Mouse (Mus musculus): ENCODE measurements around the gene Ccdc102a.

Ccdc102a gene

DNA sequence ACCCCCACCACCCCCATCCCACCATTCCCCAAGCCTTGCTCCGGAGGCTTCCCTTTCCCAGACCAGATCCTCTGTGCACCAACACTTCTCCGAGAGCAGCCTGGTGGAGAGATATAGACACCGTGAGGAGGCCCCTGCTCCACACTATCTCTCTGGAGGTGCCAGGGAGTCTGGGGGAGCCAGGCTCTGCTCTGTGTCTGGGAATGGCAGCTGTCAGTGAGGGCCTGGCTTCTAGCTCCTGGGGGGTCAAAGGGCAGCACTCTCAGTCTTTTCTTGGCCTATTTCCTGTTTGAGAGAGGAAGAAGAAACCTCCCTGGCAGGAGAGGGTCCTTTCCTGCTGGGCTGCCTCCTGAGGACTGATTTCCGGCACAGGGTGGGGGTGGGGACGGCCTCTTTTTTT lies 16.9 kb downstream of the Ccdc102a start:
- H3K27me3 ChIP-seq (ENCODE audit: insufficient read depth, low read length), result no peaks in the 10 kb centered on the region; the same call in 1 of the 2 replicates
- peaks cover 88% of the 10 kb centered on the region for H3K4me1 ChIP-seq (replicated peaks; ENCODE audit: low read depth, low read length)
- no peaks in the 10 kb centered on the region for H3K9me3 ChIP-seq (ENCODE audit: low read length)
- H3K4me3 ChIP-seq (replicated peaks; ENCODE audit: low read length), result peak overlapping the region; percentile 50
- peaks cover 35% of the 10 kb centered on the region for H3K36me3 ChIP-seq (ENCODE audit: insufficient read depth, low read length)
- TF ChIP-seq POU5F1 (IDR thresholded peaks at IDR 0.05; ENCODE audit: borderline replicate concordance, low read length), result no peak
- TF ChIP-seq NANOG (IDR thresholded peaks at IDR 0.05; ENCODE audit: borderline replicate concordance, low read length), result no peak
- no peak for TF ChIP-seq CTCF (conservative IDR thresholded peaks at IDR 0.05; ENCODE audit: low read length)

DNA sequence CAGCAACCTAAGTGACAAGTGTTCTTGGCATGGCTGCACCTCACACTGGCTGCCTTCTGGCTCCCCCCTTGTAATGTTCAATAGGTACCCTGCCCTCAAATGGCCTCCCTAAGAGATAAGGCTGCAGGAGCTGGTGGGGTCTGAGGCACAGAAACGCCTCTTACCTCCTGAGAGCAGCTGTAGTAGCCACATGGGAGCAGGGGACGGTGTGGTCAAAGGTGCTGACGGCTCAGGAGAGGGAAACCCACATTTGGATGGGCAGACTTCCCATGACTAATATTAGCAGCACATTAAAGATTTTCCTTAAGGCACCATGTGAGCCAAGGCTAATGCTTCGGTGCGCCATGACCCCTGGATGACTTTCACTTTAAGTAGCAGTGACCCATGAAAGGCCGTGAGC lies 17.3 kb downstream of the Ccdc102a start:
- no peaks in the 10 kb centered on the region; the same call in 1 of the 2 replicates for H3K27me3 ChIP-seq (ENCODE audit: insufficient read depth, low read length)
- peaks cover 89% of the 10 kb centered on the region for H3K4me1 ChIP-seq (replicated peaks; ENCODE audit: low read depth, low read length)
- H3K36me3 ChIP-seq (ENCODE audit: insufficient read depth, low read length), result peaks cover 31% of the 10 kb centered on the region
- H3K9me3 ChIP-seq (ENCODE audit: low read length), result no peaks in the 10 kb centered on the region
- H3K4me3 ChIP-seq (replicated peaks; ENCODE audit: low read length), result no peak overlapping the region
- TF ChIP-seq POU5F1 (IDR thresholded peaks at IDR 0.05; ENCODE audit: borderline replicate concordance, low read length) (no peak), NANOG (IDR thresholded peaks at IDR 0.05; ENCODE audit: borderline replicate concordance, low read length) (no peak), CTCF (conservative IDR thresholded peaks at IDR 0.05; ENCODE audit: low read length) (no peak)

DNA sequence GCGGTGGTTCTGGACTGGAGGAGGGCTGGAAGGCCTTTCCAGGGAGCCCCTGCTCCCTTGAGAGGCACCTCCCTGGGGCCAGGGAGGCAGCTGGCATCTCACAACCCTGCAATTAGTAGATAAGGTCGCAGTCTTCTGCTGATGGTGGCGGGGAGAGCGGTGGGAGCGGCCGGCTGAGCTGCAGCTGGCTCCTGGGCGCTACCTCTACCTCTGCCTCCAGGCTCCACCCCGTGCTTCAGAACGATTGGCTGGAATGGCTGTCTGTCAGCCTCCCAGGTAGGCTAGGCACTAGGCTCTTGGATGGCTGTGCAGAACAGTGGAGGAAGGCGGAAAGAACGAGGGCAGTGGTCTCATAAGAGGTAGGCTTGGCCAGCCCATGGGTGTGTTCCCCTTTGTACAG lies 18.6 kb downstream of the Ccdc102a start:
- Histone ChIP-seq H3K36me3 (ENCODE audit: insufficient read depth, low read length) (peaks cover 17% of the 10 kb centered on the region), H3K4me3 (replicated peaks; ENCODE audit: low read length) (peak overlapping the region; percentile 70), H3K27me3 (ENCODE audit: insufficient read depth, low read length) (no peaks in the 10 kb centered on the region; the same call in 1 of the 2 replicates), H3K4me1 (replicated peaks; ENCODE audit: low read depth, low read length) (peaks cover 84% of the 10 kb centered on the region), H3K9me3 (ENCODE audit: low read length) (no peaks in the 10 kb centered on the region)
- TF ChIP-seq NANOG (IDR thresholded peaks at IDR 0.05; ENCODE audit: borderline replicate concordance, low read length), result no peak

DNA sequence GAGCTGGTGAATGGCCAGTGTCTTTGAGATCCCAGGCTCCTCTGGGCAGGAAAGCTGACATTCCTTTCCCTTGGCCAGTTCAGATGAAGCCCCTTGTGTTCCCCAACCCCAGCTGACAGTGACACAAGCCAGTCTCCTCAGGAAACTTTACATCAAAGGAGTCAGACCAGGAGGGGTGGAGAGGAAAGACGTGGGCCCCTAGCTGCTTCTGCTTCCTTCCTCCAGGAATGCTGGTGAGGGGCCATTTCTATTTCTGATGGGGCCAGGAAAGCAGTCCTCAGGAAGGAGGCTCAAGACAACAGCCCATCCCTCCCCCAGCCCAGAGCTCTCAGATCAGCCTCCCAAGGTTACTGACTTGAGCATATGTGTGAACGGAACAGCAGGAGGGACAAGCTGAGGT lies 25.0 kb downstream of the Ccdc102a start:
- peaks cover 9% of the 10 kb centered on the region for H3K27me3 ChIP-seq (ENCODE audit: insufficient read depth, low read length)
- H3K4me1 ChIP-seq (replicated peaks; ENCODE audit: low read depth, low read length), result peaks cover 23% of the 10 kb centered on the region
- no peak overlapping the region for H3K4me3 ChIP-seq (replicated peaks; ENCODE audit: low read length)
- no peaks in the 10 kb centered on the region for H3K36me3 ChIP-seq (ENCODE audit: insufficient read depth, low read length)
- TF ChIP-seq CTCF (conservative IDR thresholded peaks at IDR 0.05; ENCODE audit: low read length), result no peak
- TF ChIP-seq NANOG (IDR thresholded peaks at IDR 0.05; ENCODE audit: borderline replicate concordance, low read length), result no peak
- TF ChIP-seq POU5F1 (IDR thresholded peaks at IDR 0.05; ENCODE audit: borderline replicate concordance, low read length), result no peak
- no peaks in the 10 kb centered on the region for H3K9me3 ChIP-seq (ENCODE audit: low read length)

DNA sequence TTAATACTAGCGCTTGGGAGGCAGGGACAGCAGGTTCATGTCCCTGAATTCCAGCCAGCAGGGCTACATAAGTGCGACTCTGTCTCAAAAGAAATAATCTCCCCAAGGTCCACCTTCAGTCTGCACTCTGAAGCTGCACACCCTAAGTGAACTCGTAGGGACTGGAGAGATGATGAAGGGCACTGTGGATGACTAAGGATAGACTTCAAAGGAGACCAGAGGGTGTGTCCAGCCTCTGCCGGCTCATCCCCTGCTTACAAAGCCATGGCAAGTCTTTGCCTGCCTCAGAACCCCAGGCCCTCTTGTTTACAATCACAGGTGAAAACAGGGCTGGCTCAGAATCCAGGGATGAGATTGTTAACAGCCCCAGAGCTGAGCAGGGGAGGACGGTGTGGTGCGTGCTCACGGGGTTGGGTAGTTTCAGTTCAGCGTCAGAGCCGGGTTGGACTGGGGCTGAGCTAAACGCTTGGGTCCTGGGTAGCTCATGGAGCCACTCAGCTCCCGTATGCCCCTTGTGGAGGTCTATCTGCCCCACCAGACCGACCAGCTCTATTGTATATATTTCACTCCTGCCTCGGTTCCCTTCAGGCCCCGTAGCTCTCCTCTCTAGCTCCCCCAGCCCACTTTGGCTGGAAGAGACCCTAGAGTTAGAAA lies 29.4 kb downstream of the Ccdc102a start:
- Histone ChIP-seq H3K4me3 (replicated peaks; ENCODE audit: low read length) (no peak overlapping the region), H3K27me3 (ENCODE audit: insufficient read depth, low read length) (peaks cover 9% of the 10 kb centered on the region), H3K9me3 (ENCODE audit: low read length) (peaks cover 9% of the 10 kb centered on the region), H3K4me1 (replicated peaks; ENCODE audit: low read depth, low read length) (no peaks in the 10 kb centered on the region), H3K36me3 (ENCODE audit: insufficient read depth, low read length) (no peaks in the 10 kb centered on the region)
- TF ChIP-seq NANOG (IDR thresholded peaks at IDR 0.05; ENCODE audit: borderline replicate concordance, low read length), result no peak

DNA sequence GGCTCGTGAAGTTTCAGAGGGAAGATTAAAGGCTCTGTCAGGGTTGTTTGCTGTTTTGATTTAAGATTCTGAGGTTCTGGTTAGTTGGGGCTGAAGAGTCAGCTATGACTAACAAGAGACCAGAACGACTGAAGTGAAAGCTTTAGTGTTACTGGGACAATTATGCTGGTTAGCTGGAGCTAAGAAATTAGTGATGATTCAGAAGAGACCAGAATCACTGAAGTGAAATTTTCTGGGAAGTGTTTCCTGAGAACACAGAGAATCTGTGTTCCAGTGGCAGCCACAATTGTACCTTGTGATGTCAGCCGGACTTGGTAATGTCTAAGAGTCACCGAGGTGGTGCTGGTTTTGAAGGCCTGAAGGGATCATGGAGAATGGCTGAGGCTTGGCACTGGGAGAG lies 37.2 kb downstream of the Ccdc102a start:
- Histone ChIP-seq H3K4me1 (replicated peaks; ENCODE audit: low read depth, low read length) (peaks cover 9% of the 10 kb centered on the region), H3K36me3 (ENCODE audit: insufficient read depth, low read length) (no peaks in the 10 kb centered on the region), H3K9me3 (ENCODE audit: low read length) (no peaks in the 10 kb centered on the region), H3K27me3 (ENCODE audit: insufficient read depth, low read length) (peaks cover 1% of the 10 kb centered on the region), H3K4me3 (replicated peaks; ENCODE audit: low read length) (no peak overlapping the region)
- TF ChIP-seq CTCF (conservative IDR thresholded peaks at IDR 0.05; ENCODE audit: low read length) (no peak), POU5F1 (IDR thresholded peaks at IDR 0.05; ENCODE audit: borderline replicate concordance, low read length) (no peak), NANOG (IDR thresholded peaks at IDR 0.05; ENCODE audit: borderline replicate concordance, low read length) (no peak)

DNA sequence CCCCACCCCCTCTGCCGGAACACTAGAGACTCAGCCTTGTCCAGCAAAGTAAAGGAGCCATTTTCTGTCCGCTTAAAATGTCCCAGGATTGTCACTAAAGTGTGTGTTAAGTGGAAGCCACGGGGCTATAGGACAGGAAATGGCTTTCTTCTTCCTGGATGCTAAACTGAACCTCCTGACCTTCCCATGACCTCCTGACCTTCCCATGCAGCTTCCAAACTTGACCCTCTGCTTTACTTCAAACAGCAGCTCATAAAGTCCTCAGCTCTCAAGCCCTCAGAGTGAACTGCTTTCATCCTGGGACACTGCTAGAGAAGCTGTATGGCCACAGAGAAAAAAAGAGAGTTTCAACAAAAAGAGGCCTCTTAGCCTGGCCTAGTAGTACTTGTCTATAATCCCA lies 41.1 kb downstream of the Ccdc102a start:
- no peaks in the 10 kb centered on the region for H3K9me3 ChIP-seq (ENCODE audit: low read length)
- TF ChIP-seq CTCF (conservative IDR thresholded peaks at IDR 0.05; ENCODE audit: low read length) (no peak), POU5F1 (IDR thresholded peaks at IDR 0.05; ENCODE audit: borderline replicate concordance, low read length) (no peak), NANOG (IDR thresholded peaks at IDR 0.05; ENCODE audit: borderline replicate concordance, low read length) (no peak)

DNA sequence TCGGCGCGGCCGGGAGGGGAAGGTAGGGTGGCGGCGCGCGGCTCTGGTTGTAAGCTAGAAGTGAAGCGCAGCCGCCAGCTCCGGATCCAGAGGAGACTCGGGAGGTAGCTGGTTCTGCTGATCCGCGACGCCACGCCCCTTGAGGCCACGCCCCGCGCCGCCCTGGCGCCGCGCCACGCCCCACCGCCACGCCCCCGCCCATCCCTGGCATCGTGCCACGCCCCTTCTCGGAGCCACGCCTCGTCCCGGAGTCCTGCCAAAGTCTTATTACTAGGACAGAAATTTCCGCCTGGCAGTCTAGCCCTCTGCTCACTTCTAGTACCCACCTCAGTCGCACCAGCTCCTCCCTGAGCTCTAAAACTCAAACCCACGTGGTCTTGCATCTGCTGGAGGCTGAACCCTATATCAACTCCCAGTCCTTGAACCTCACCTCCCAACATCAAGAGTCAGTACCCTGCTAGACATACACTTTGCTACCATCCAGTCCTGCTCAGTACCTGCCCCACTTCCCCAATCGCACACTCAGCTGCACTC lies 41.6 kb downstream of the Ccdc102a start, which contains the start of gene Dok4:
Dok4 (minus strand) TSS at position 134 of the 534 bp plus-strand sequence.
- peaks cover 21% of the 10 kb centered on the region for H3K27me3 ChIP-seq (ENCODE audit: insufficient read depth, low read length)
- H3K4me1 ChIP-seq (replicated peaks; ENCODE audit: low read depth, low read length), result peaks cover 34% of the 10 kb centered on the region
- no peaks in the 10 kb centered on the region for H3K36me3 ChIP-seq (ENCODE audit: insufficient read depth, low read length)
- TF ChIP-seq NANOG (IDR thresholded peaks at IDR 0.05; ENCODE audit: borderline replicate concordance, low read length) (no peak), CTCF (conservative IDR thresholded peaks at IDR 0.05; ENCODE audit: low read length) (no peak), POU5F1 (IDR thresholded peaks at IDR 0.05; ENCODE audit: borderline replicate concordance, low read length) (no peak)
- H3K9me3 ChIP-seq (ENCODE audit: low read length), result no peaks in the 10 kb centered on the region
- peak within 1 kb of the TSS; percentile 81 for H3K4me3 ChIP-seq (replicated peaks; ENCODE audit: low read length)

More for the DNA sequence above, 41.1 kb downstream of the Ccdc102a start:
- no peaks in the 10 kb centered on the region for H3K36me3 ChIP-seq (ENCODE audit: insufficient read depth, low read length)
- peaks cover 29% of the 10 kb centered on the region for H3K4me1 ChIP-seq (replicated peaks; ENCODE audit: low read depth, low read length)
- peak overlapping the region; percentile 81 for H3K4me3 ChIP-seq (replicated peaks; ENCODE audit: low read length)
- peaks cover 21% of the 10 kb centered on the region for H3K27me3 ChIP-seq (ENCODE audit: insufficient read depth, low read length)

DNA sequence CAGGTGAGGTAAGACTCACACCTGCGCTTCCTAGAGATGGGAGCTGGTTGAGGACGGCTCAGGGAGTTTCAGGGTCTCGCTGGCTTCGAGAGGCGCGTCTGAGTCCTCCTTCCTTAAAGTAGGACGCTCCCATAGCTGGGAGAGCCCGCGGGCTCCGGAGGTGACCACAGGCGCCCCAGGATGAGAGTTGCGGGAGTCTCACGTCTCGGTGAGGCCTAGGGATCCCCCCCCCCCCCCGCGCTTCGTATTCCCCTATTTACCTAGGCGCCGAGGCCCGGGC lies 42.1 kb downstream of the Ccdc102a start:
- peaks cover 38% of the 10 kb centered on the region for H3K4me1 ChIP-seq (replicated peaks; ENCODE audit: low read depth, low read length)
- H3K36me3 ChIP-seq (ENCODE audit: insufficient read depth, low read length), result no peaks in the 10 kb centered on the region
- H3K4me3 ChIP-seq (replicated peaks; ENCODE audit: low read length), result peak overlapping the region; percentile 81
- no peaks in the 10 kb centered on the region for H3K9me3 ChIP-seq (ENCODE audit: low read length)
- peaks cover 21% of the 10 kb centered on the region for H3K27me3 ChIP-seq (ENCODE audit: insufficient read depth, low read length)
- TF ChIP-seq POU5F1 (IDR thresholded peaks at IDR 0.05; ENCODE audit: borderline replicate concordance, low read length) (no peak), NANOG (IDR thresholded peaks at IDR 0.05; ENCODE audit: borderline replicate concordance, low read length) (no peak), CTCF (conservative IDR thresholded peaks at IDR 0.05; ENCODE audit: low read length) (no peak)
